Mouse (Mus musculus) E14TG2a.4 (cell line): Measurements from ENCODE around the gene Fez1.
A peak's percentile ranks its signal among the peaks of the same experiment; 100 is the strongest.

Experiments
- H3K27me3 ChIP-seq: 2 replicates; pipeline ENCODE4 v1.6.1; 2014; ENCODE audit warnings: low read length, control low read depth; ENCODE audit not compliant: insufficient read depth
- H3K36me3 ChIP-seq: 2 replicates; pipeline ENCODE4 v1.6.1; 2014; ENCODE audit warnings: low read length, control low read depth; ENCODE audit not compliant: insufficient read depth
- H3K4me1 ChIP-seq: replicated peaks from 2 replicates; pipeline ENCODE4 v1.6.1; 2014; ENCODE audit warnings: low read depth, low read length, control low read depth
- H3K4me3 ChIP-seq: replicated peaks from 2 replicates; pipeline ENCODE4 v1.5.1; 2014; ENCODE audit warnings: mild to moderate bottlenecking, low read length
- H3K9me3 ChIP-seq: 2 replicates; pipeline ENCODE4 v1.6.1; 2014; ENCODE audit warnings: low read length, control low read depth
- CTCF ChIP-seq: conservative IDR thresholded peaks from 2 replicates; pipeline ENCODE4 v1.5.1; 2014; ENCODE audit warnings: low read length
- NANOG ChIP-seq: IDR thresholded peaks from 2 replicates; pipeline ENCODE4 v1.6.1; 2014; ENCODE audit warnings: borderline replicate concordance, low read length, mixed read lengths
- POU5F1 ChIP-seq: IDR thresholded peaks from 2 replicates; pipeline ENCODE4 v1.6.1; 2014; ENCODE audit warnings: low read length, borderline replicate concordance

Gene Fez1

DNA sequence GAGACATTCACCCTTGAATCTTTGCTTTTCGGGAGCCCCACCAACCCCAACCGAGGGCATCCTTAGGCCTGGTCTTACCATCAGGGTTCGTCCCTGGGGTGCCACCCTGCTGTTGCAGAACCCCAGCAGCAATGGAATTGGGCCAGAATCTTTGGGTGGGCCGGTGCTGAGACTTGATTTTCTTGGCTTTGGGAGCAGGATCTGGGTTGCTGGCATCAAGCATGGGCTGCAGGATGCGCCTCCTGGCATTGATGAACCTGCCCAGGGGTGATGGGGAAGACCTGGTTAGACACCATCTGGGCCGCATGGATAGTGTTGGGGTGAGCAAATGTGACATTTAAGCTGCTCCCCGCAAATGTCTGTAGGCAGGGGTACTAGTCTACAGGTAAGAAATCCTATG is 72.6 kb downstream of the Fez1 start:
- Histone ChIP-seq H3K4me1 (peaks cover 5% of the 10 kb centered on the region; the same call in 1 of the 2 replicates), H3K27me3 (0 out of 2 replicates have a peak, but pooled peaks cover 3% of the 10 kb centered on the region), H3K9me3 (peaks cover 7% of the 10 kb centered on the region; the same call in 1 of the 2 replicates), H3K36me3 (no peaks in the 10 kb centered on the region), H3K4me3 (no peak overlapping the region)
- TF ChIP-seq NANOG: no peak

DNA sequence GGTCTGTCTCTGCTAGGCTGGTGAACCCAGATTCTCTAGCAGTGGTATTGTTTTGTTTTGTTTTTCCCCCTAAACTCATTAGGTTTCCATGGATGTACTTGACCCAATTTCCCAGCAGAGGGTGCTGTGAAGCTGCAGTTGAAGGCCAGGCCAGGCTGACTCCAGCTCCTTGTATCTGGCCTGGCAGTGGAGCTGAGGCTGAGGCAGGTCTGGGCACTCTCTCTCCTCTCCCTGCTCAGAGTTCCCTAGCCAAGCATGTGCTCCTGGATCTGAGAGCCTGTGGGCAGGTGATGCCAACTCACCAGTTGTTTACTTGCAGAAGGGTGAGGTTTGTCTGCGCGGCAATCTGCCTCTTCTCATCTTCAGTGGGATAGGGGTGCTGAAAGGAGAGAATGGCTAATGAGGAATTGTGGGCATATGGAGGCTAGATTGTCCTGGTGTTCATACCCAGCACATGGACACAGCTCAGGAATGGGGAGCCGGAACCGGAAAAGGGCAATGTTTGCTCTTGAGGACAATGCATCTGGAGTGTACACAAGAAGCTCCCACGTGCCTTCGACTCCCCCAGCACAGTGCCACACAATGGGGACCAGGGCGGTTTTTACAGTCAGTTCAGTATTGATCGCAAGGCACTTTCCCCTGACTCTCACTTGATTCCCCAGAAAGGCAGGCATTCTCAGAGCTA is 73.5 kb downstream of the Fez1 start:
- peaks cover 16% of the 10 kb centered on the region for H3K9me3 ChIP-seq

DNA sequence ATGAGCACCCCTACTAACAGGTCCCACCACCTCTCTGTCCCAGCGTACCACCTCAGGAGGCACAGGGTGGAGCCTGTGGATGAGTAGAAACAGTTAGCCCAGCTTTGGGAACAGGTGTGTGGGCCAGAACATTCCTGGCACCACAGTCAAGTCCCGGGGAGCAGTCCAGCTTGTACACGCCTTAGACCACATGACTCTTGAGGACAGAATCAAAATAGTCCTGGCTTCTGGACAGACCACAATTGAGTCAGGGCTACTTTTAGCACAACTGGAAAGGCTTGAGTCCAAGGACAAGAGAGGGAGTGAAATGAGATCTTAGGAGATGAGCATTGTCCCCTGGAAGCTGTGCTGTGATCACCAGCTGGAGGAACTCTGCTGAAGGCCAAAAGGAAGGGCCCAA is 76.9 kb downstream of the Fez1 start:
- TF ChIP-seq NANOG: no peak
- no peak for TF ChIP-seq POU5F1
- no peak for TF ChIP-seq CTCF
- no peaks in the 10 kb centered on the region for H3K27me3 ChIP-seq
- H3K9me3 ChIP-seq: peaks cover 23% of the 10 kb centered on the region
- H3K36me3 ChIP-seq: no peaks in the 10 kb centered on the region
- H3K4me1 ChIP-seq: peaks cover 5% of the 10 kb centered on the region; the same call in 1 of the 2 replicates
- no peak overlapping the region for H3K4me3 ChIP-seq

More for the DNA sequence above, 73.5 kb downstream of the Fez1 start:
- Histone ChIP-seq H3K4me1 (peaks cover 5% of the 10 kb centered on the region; the same call in 1 of the 2 replicates), H3K27me3 (0 out of 2 replicates have a peak, but pooled peaks cover 3% of the 10 kb centered on the region), H3K36me3 (no peaks in the 10 kb centered on the region), H3K4me3 (no peak overlapping the region)
- TF ChIP-seq NANOG (no peak), POU5F1 (no peak), CTCF (peak; percentile 73)

DNA sequence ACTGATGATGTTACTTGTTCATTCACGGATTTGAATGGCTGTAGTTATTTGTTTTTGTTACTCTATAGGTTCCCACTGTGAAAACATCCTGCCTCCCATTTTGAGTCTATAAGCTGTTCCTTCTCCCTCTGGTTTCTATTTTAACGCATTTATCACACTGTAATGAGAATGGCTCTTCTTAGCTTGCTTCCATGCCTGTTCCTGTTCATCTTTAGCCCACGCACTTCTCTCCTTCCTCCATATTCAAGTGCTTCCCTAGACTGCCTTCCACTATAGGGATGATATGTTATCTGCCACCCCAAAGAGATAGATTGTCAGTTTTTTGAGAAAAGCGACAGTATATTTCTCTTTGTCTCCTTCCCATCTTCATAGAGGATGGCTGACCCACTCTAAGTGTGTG is 78.8 kb downstream of the Fez1 start:
- Histone ChIP-seq H3K27me3 (no peaks in the 10 kb centered on the region), H3K4me3 (no peak overlapping the region), H3K9me3 (peaks cover 23% of the 10 kb centered on the region), H3K4me1 (0 out of 2 replicates have a peak, but pooled peaks cover under 1% of the 10 kb centered on the region), H3K36me3 (no peaks in the 10 kb centered on the region)
- no peak for TF ChIP-seq POU5F1
- TF ChIP-seq NANOG: no peak
- no peak for TF ChIP-seq CTCF

DNA sequence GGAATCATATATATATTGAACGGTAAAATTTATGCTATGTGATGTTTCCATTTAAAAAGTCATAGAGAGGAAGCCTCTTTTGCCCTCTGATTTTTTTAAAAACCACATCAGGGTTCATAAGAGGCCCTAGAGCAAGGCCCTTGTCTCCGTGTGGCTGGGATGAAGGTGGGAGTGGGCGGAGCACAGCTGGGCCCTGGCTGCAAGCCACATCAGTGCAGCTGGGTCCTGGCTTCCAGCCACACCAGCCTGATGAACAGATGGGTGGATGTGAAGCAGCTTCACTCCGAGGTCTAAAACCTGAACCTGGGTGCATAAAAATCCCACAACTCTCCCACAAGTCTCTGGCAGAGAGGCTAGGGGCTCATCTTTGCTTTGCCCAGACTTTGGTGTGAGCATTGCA is 83.8 kb downstream of the Fez1 start:
- no peak overlapping the region for H3K4me3 ChIP-seq
- H3K36me3 ChIP-seq: no peaks in the 10 kb centered on the region
- no peak for TF ChIP-seq NANOG
- TF ChIP-seq CTCF: no peak
- TF ChIP-seq POU5F1: no peak
- peaks cover 11% of the 10 kb centered on the region; the same call in 1 of the 2 replicates for H3K4me1 ChIP-seq
- no peaks in the 10 kb centered on the region for H3K27me3 ChIP-seq
- peaks cover 18% of the 10 kb centered on the region for H3K9me3 ChIP-seq

DNA sequence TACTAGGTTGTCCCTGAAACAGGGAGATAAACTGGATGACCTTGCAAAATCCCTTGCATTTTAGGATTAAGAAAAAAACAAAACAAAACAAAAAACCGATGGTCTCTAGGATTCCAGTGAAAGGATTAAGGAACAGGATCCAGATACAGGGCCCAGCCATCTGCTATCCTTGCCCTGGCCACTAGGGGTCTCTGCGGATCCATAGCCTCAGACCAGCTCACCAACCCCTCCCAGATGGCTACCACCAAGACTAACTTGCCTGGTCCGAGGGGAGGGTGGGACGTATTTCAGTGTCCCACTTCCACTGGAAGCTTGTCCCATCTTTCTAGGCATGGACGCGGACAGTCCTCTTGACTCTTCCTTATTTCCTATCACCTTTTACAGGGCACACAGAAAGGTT is 94.7 kb downstream of the Fez1 start:
- H3K4me1 ChIP-seq: peaks cover 15% of the 10 kb centered on the region
- peaks cover 14% of the 10 kb centered on the region; the same call in 1 of the 2 replicates for H3K27me3 ChIP-seq
- H3K9me3 ChIP-seq: no peaks in the 10 kb centered on the region
- TF ChIP-seq CTCF (peak; percentile 97), NANOG (no peak), POU5F1 (no peak)
- no peaks in the 10 kb centered on the region for H3K36me3 ChIP-seq
- H3K4me3 ChIP-seq: no peak overlapping the region

DNA sequence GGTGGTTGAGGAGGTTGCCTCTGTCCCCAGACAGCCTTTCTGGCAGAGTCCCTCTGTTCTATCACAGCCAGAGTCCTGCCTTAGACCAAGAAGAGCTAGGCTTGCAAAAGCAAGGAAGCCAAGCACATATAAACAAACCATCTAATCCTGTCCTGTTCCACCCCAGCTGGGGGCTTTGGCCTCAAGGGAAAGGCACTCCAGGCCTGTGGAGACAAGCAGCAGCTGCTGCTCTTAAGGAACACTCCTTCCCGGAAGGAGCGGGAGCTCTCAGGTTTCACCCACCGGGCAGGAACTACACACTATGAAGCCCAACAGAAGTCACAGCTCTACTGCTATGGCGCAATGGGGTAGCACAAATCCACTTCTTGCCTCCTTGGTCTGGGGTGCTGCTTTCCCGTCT is 95.3 kb downstream of the Fez1 start:
- TF ChIP-seq POU5F1 (no peak), NANOG (no peak), CTCF (no peak)
- no peaks in the 10 kb centered on the region for H3K36me3 ChIP-seq
- peaks cover 15% of the 10 kb centered on the region for H3K4me1 ChIP-seq
- H3K4me3 ChIP-seq: no peak overlapping the region
- peaks cover 14% of the 10 kb centered on the region; the same call in 1 of the 2 replicates for H3K27me3 ChIP-seq
- no peaks in the 10 kb centered on the region for H3K9me3 ChIP-seq

DNA sequence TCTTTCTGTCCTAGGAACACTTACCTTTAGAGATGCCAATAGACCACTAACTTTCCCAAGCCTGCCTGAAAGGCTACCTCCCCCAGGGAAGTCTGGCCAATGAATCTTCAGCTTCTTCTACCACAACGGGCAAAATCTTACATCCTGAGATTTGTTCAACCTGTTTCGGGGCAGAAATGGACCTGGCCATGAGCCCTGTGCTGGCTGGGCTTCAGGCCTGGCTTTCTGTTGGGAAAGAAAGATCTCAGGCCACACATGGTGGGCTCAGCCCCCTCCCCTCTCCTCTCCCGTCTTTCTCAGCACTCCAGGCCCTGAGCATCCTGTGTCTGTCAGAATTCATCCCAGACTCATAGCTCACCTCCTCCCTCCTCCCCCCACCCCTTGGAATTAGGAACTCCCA is 96.9 kb downstream of the Fez1 start:
- Histone ChIP-seq H3K9me3 (no peaks in the 10 kb centered on the region), H3K4me3 (no peak overlapping the region), H3K27me3 (peaks cover 9% of the 10 kb centered on the region; the same call in 1 of the 2 replicates), H3K4me1 (peaks cover 15% of the 10 kb centered on the region), H3K36me3 (no peaks in the 10 kb centered on the region)
- TF ChIP-seq CTCF (no peak), POU5F1 (no peak), NANOG (no peak)
